Mouse (Mus musculus): ENCODE measurements around the gene Nos1.

Nos1 gene

GRCm38 (mm10) chr5:117780681-117781080, at the start of gene Nos1:
TSS of gene Nos1 (plus strand) at chr5:117781032.
- no peak for DNase-seq

GRCm38 (mm10) chr5:117731311-117731710, 49.5 kb upstream of the Nos1 start:
- DNase-seq = no peak

- DNase-seq = no peak
These were observed 36.1 kb upstream of the Nos1 start for GRCm38 (mm10) chr5:117744654-117745178.

DNA sequence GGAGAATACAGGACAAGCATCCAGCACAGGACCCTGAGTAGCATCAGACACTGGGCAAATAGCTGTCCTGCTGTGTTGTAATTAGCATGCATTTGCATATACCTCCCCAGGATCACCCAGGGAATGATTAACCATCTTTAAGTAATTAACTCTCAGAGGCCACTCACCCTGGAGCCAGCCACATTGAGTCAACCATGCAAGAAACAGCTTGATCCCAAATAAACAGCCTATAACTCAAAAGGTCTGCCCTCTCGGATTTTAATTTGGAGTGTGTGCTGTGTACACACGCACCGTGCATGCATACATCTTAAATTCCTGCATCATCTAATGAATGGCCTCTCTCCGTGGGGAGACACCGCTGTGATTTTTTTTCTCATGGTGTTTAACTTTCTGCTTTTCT, 31.5 kb upstream of the Nos1 start:
- no peak for DNase-seq

DNA sequence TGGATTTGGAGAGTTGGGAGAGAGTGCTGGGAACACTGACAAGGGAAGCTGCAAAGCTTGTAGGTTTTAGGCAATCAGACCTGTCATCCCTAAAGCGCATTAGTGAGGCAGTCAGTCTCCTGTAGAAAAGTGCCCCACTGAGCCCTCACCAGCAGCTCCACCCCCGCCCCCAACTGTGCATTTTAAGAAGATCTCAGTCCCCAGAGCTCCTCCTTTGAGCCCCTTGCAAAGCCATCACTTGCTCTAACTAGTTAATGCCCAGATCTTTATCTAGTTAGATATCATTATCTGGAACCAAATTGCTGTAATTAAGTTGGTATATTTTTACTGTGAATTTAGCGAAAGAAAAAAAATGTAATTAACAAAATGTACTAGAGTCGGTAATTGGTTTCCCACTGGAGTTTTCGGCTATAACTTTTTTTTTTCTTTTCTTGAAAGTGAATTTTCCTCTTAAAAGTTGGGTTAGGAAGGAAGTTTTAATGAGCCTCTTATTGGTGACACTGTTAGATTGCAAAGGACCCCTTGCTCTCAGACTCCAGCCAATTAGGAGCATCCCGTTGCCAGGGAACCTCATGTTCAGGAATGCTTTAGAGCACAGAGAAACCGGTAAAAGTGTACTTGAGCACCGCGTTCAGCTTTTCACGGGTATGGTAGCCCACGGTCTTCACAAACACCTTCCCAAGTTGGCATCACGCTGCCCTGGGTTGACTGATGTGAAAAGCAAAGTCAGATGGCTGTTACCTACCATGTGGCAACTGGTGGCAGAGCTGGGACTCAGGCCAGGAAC, 22.9 kb upstream of the Nos1 start:
- no peak for DNase-seq

DNA sequence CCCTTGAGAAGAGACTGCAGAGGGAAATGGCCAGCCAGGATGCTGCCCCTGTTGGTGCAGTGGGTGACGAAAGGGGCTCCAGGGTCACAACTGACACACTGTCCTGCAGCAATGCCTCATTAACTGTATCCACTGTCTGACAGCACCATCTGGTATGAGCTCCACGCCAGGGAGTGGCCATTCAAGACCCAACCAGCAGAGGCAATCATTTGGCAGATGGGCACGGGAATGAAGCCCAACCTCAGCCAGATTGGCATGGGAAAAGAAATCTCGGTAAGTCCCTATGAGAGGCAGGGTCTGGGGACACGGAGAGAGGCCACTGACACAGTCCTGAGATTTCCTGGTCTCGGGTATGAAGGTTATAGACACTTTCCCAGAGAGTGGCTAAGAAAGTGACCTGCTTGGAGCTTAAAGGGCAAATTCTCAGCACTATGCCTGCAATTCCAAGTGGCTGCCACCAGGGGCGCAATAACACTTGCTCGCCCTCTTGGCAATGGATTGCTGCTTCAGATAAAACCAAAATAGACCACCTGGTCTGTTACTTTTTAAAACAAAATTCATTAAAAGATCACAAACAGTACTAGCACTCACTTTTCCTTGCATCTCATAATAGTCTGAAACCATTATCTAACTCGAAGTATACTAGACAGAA, 19.5 kb upstream of the Nos1 start:
- no peak for DNase-seq

- DNase-seq = no peak
These were observed 16.3 kb upstream of the Nos1 start for GRCm38 (mm10) chr5:117764496-117764895.

GRCm38 (mm10) chr5:117779175-117779574, 1.7 kb upstream of the Nos1 start:
- DNase-seq = no peak

DNA sequence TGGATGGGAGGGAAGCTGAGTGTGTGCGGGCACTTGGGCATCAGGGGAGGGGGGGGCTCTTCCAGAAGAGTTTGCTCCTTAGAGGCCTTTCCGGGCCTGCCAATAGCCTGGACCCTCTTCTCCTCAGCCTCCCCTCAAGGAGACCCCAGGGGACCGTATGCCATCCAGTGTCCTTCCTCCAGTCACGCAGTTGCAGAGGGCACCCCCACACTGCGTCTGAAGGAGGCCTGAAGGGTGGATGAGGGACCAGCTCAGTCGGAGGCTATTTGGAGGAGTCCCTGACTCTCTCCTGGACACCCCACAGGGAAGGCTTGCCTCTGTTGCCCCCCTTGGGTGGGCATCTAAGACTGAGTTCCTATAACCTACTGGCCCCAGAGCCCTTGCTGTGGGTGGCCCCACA, 346 bp downstream of the Nos1 start:
- no peak for DNase-seq

DNA sequence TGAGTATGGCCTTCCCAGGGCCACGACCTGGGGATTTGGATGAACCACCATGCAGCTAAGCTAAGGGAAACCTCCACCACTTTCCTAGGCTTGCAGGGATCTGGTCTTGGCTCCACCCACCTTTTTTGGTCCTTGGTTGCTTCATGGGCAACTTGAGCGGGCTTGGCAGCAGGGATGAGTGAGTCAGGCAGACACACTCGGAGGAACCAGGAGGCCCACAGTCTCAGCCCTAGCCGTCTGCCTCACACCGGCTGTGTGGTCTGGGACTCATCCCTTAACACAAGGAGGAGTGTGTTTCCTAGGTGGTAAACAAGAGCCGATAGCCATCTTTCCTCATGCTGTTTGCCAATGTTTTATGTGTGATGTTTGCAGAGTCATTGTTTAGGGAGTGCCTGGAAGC, 9.2 kb downstream of the Nos1 start:
- DNase-seq = no peak

DNA sequence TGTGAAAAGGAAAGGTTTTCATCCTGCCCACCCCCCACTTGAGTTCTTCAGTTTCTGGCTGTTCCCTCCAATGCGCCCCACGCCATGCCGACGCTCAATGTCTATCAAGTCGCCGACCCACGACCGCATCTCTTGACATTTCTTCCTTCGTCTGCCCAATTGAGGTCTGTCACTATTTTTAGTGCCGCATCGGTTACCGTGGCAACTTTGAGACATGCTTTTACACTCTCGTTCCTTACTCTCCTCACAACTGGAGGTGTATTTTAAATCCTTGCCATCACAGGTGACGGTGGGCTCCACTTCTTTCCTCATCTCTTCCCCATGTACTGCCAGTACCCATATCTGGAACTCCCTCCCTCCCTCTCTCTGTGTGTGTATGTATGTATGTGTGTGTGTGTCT, 11.0 kb downstream of the Nos1 start:
- no peak for DNase-seq

DNA sequence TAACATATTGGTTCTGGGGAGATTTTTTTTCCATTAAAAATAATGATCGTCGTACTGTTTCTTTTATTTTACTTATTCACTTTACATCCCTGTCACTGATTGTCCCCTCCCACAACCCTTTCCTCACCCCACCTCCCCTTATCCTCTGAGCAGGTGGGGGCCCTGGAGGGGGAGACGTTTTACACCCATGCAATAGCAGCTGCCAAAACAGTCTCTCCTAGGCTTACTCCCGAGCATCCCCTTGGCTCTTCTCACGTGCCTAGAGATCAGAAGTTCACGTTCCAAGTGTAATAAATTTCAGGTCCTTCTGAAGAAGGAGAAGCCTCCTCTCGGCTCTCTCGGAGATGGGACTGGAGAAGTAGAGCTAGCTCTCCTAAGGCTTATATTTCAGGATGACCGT, 20.0 kb downstream of the Nos1 start:
- DNase-seq = no peak

- DNase-seq = no peak
These were observed 21.3 kb downstream of the Nos1 start for GRCm38 (mm10) chr5:117802071-117802521.

GRCm38 (mm10) chr5:117803551-117803950, 22.7 kb downstream of the Nos1 start:
- no peak for DNase-seq

DNA sequence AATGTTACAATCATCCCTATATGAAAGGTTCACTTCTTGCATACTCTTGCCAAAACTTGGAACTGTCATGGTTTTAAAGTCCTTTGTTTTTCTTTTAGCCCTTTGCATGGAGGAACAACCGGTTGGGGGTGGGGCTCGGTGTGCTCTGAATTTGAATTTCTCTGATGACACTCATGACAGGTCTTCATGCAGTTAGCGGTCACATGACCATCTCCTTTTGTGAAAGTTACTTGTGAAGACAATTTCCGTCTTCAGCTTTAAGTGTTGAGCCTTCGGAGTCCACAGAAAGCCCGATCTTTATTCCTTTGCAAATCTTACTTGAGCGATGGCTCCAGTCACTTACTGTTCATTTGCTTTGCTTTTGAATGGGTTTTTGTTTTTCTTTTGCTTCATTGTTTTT, 30.1 kb downstream of the Nos1 start:
- no peak for DNase-seq

- DNase-seq = no peak
These were observed 38.0 kb downstream of the Nos1 start for GRCm38 (mm10) chr5:117818800-117819199.

GRCm38 (mm10) chr5:117820445-117820844, 39.6 kb downstream of the Nos1 start:
- no peak for DNase-seq

DNA sequence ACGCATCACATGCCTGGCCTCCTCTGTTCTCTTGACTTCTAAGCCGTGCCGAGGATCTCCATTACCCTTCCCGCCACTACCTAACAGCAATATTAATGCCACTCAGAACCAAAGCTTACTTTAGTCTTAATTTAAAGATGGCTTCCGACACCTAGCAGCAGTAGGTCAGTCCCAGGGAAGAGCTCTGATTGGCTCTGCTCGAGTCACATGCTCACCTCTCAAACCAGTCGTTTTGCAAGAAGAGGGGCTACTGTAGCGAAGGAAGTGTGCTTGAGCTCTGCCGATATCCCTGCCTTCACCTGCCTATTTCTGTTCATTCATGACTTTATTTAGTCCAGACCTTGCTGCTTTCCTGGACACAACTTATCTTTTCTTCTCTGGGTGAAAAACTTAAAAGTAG, 43.0 kb downstream of the Nos1 start:
- no peak for DNase-seq

- no peak for DNase-seq
These were observed 43.7 kb downstream of the Nos1 start for GRCm38 (mm10) chr5:117824486-117824885.

DNA sequence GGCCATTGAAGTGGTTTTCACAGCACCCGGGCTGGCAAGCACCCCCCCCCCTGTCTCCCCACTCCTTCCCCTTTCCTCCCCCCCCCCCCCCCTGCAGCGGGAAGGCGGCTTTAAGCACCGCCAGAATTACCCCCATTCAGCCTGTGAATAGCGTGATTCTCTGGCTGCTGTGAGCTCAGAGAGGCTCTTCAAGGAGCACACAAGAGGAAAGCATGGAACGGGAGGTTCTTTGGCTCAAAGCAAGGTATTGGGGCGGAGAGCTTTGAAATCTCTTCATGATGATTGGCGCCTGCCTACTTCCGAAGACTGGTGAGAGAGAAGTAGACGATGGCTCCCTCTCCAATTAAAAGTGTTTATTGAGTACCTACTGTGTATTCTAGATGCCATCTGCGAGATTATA, 44.5 kb downstream of the Nos1 start:
- no peak for DNase-seq

- DNase-seq = no peak
These were observed 46.5 kb downstream of the Nos1 start for GRCm38 (mm10) chr5:117827366-117827765.

DNA sequence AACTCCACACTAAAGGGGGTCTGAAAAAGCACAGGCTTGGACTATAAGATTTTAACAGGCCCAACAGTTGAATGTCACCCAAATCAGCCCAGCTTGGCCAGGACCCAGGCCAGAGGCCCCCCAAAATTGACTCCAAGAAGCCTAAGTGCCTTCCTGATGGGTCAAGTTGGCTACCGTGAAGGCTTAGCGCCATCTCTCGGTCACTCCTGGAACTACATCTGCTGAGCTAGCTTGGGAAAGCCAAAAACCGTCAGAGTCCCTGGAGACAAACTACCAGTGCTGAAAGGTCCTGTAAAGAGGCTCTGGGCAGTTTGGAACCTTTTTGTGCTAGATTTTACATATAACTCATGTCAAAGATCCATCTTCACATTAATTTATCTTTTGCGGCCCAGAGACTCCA, 56.1 kb downstream of the Nos1 start:
- peak; percentile 93 for DNase-seq

- DNase-seq = no peak
These were observed 56.9 kb downstream of the Nos1 start for GRCm38 (mm10) chr5:117837731-117838130.

GRCm38 (mm10) chr5:117839501-117839900, 58.7 kb downstream of the Nos1 start:
- no peak for DNase-seq

Data from right cerebral cortex, postnatal 4 days (tissue).